Mouse (Mus musculus) E14TG2a.4 (cell line): ENCODE measurements around the gene Rpl23.

Experiments
- CTCF ChIP-seq: conservative IDR thresholded peaks from 2 replicates; pipeline ENCODE4 v1.5.1; 2014; ENCODE audit warnings: low read length
- NANOG ChIP-seq: IDR thresholded peaks from 2 replicates; pipeline ENCODE4 v1.6.1; 2014; ENCODE audit warnings: borderline replicate concordance, low read length, mixed read lengths
- POU5F1 ChIP-seq: IDR thresholded peaks from 2 replicates; pipeline ENCODE4 v1.6.1; 2014; ENCODE audit warnings: low read length, borderline replicate concordance

DNA sequence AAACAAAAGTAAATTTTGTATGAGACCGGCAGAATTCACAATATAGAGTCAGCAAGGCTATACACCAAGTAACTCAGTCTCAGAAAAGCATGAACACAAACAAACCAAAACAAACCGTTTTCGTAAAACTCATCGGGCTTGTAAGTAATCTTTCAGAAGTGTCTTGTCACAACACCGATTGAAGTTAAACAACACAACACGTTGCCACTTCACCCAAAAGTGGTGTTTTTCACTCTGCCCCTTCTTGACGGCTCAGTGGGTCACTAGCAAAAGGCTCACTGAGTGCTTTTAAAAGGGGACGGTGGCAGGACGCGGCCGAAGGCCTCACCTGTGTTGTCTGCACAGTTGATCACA is 782 bp downstream of the Rpl23 start:
- TF ChIP-seq CTCF (no peak), POU5F1 (no peak), NANOG (no peak)
